Mouse (Mus musculus): ENCODE measurements around the gene Foxc2.

Gene Foxc2

GRCm38 (mm10) chr8:121152394-121152793 is 36.4 kb downstream of the Foxc2 start:
- no peak for DNase-seq

- DNase-seq = no peak
Observed at GRCm38 (mm10) chr8:121156990-121157491, 41.1 kb downstream of the Foxc2 start.

GRCm38 (mm10) chr8:121158812-121159211 is 42.8 kb downstream of the Foxc2 start:
- no peak for DNase-seq

DNA sequence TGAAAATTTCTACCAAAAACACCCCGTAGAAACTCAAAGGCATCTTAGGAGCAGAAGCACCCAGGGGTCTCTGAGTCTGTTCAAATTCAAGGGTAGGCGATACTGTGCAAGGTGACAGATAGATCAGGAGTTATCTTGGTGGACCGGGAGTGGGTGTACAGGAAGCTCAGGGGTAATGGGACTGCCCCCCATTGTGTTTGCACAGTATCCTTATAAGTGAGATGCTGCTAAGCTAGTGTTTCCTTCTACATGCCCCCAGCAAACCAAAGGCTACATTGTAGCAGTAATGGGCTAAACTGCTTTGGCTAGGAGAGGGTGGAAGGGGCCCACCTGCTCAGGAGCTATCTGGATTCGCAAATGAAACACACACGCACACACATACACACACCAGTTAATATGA is 45.5 kb downstream of the Foxc2 start:
- DNase-seq = no peak

DNA sequence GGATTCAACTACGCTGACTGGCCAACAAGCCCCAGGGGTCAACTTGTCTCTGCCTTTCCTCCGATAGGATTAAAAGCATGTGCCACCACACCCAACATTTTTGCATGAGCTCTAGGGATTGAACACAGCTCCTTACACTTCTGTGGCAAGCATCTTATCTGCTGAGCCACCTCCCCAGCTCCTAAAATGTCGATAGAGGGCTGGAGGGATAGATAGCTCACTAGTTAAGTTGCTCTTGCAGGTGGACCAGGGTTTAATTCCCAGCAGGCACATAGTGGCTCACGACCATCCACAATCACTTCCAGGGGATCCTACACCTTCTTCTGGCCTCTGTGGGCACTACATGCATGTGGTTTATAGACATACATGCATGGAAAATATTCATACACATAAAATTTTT is 46.4 kb downstream of the Foxc2 start:
- DNase-seq = no peak

DNA sequence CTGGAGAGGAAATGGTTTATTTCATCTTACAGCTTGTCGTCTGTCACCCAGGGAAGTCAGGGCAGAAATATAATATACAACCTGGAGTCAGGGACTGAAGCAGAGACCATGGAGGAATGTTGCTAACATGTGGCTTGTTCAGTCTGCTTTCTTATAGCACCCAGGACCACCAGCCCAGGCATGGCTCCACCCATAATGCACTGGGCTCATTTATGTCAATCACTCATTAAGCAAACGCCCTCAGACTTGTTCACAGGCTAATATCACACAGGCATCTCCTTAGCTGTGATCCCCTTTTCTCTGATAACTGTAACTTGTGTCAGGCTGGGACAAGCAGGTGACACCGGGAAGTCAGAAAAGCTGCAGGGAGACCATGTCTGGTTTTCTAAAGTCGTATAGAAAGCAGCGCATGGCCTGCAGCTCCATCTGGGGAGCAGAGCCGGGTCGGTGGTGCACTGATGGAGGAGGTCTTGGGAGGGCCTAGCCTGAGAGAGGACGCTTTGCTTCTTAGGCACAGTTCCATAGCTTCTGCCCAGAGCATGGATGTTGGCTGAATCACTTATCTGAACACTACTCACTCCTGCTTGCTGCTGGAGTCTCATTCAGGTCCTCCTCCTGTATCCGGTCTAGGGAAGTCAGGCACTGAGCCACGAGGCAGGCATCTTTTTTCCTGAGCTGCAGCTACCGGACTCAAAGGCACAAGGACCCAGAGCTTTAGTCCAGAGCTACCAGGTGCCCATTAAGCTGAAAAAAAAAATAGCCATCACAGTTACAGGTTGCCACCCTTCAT is 47.1 kb downstream of the Foxc2 start:
- DNase-seq = no peak

- DNase-seq = no peak
Observed at GRCm38 (mm10) chr8:121164017-121164469, 48.1 kb downstream of the Foxc2 start.

- DNase-seq = no peak
Observed at GRCm38 (mm10) chr8:121168033-121168432, 52.1 kb downstream of the Foxc2 start.

Measured in thymus, postnatal 36 days (tissue).